Mouse (Mus musculus) neutrophil, adult 5-6 weeks (primary cell): ENCODE results near the gene Xrcc6. TPM values are rescaled to one million over a fixed set of nuclear protein-coding genes. Genes with fewer than 3 reads are reported as not detected.
"Not testable (repeated sequence)": the region's sequence is repeated elsewhere in the genome, so short reads cannot be mapped to it uniquely, and the experiment has no call there.

ENCODE experiments used
- ATAC-seq: fragments of 151-379, 151-347 bp; 2 replicates; pipeline ENCODE4 v1.8.0; 2017; ENCODE audit warnings: mild to moderate bottlenecking, moderate TSS enrichment; ENCODE audit not compliant: insufficient number of reproducible peaks, poor library complexity, low FRiP score, severe bottlenecking; ENCODE audit errors: extremely low read depth
- total RNA-seq: library from RNA; stranded (forward); fragments of 200-1000 nt; gene quantifications from 2 replicates; pipeline ENCODE4 v1.2.3, GENCODE M21; 2017

Gene Xrcc6
- total RNA-seq, 1 experiment from 2014 or later = 33.9 TPM

- ATAC-seq = no peak
Observed at GRCm38 (mm10) chr15:81964262-81964661, 23.4 kb upstream of the Xrcc6 start.

- ATAC-seq = no peak
Observed at GRCm38 (mm10) chr15:81964980-81965545, 22.6 kb upstream of the Xrcc6 start.

- ATAC-seq = no peak
Observed at GRCm38 (mm10) chr15:81966062-81966829, 21.4 kb upstream of the Xrcc6 start.

GRCm38 (mm10) chr15:81967821-81968220 is 19.8 kb upstream of the Xrcc6 start:
- no peak for ATAC-seq

GRCm38 (mm10) chr15:81968447-81968846 is 19.2 kb upstream of the Xrcc6 start:
- no peak for ATAC-seq

- no peak for ATAC-seq
Observed at GRCm38 (mm10) chr15:81969173-81969572, 18.5 kb upstream of the Xrcc6 start.

- not testable (repeated sequence) for ATAC-seq
Observed at GRCm38 (mm10) chr15:81969635-81970034, 18.0 kb upstream of the Xrcc6 start.

GRCm38 (mm10) chr15:81970498-81970897 is 17.1 kb upstream of the Xrcc6 start:
- ATAC-seq = not testable (repeated sequence)

- not testable (repeated sequence) for ATAC-seq
Observed at GRCm38 (mm10) chr15:81975156-81975555, 12.5 kb upstream of the Xrcc6 start.

GRCm38 (mm10) chr15:81980321-81980720 is 7.3 kb upstream of the Xrcc6 start, which contains the start of gene 1700029P11Rik:
Gene 1700029P11Rik, plus strand, starts transcription at chr15:81980540.
- no peak for ATAC-seq

GRCm38 (mm10) chr15:81982173-81982572 is 5.5 kb upstream of the Xrcc6 start:
- no peak for ATAC-seq

- no peak for ATAC-seq
Observed at GRCm38 (mm10) chr15:81985267-81986161, 2.1 kb upstream of the Xrcc6 start.

GRCm38 (mm10) chr15:81989371-81990062 is 1.9 kb downstream of the Xrcc6 start:
- peak; percentile 68 for ATAC-seq

- no peak for ATAC-seq
Observed at GRCm38 (mm10) chr15:81990549-81990948, 2.9 kb downstream of the Xrcc6 start.

GRCm38 (mm10) chr15:81993992-81994391 is 6.4 kb downstream of the Xrcc6 start:
- no peak for ATAC-seq

GRCm38 (mm10) chr15:82004257-82004656 is 16.6 kb downstream of the Xrcc6 start:
- no peak for ATAC-seq

GRCm38 (mm10) chr15:82011947-82012346 is 24.3 kb downstream of the Xrcc6 start:
- ATAC-seq = no peak

GRCm38 (mm10) chr15:82014745-82015391 is 27.2 kb downstream of the Xrcc6 start:
- ATAC-seq = no peak
